Mouse (Mus musculus) CH12.LX (cell line): Measurements from ENCODE around the gene AI464131. TPM values are rescaled to one million over a fixed set of nuclear protein-coding genes. Genes with fewer than 3 reads are reported as not detected.

ENCODE experiments used
- DNase-seq: peaks from one replicate; pipeline ENCODE4 v3.0.0-alpha.2; 2013; ENCODE audit errors: extremely low read depth
- H3K27ac ChIP-seq: 2 replicates; pipeline ENCODE4 v1.5.1; 2012; ENCODE audit warnings: low read depth, mild to moderate bottlenecking, control low read depth, moderate library complexity; ENCODE audit not compliant: insufficient read depth
- H3K27me3 ChIP-seq: replicated peaks from 2 replicates; pipeline ENCODE3; 2012; ENCODE audit warnings: inconsistent platforms
- H3K36me3 ChIP-seq, 2 experiments: replicated peaks in 1 of 2; 2 replicates each; pipeline versions ENCODE3 to v1.6.1; 2012; ENCODE audit warnings: inconsistent platforms in 1 of 2, low read length in 1 of 2, mild to moderate bottlenecking in 1 of 2, mixed read lengths in 1 of 2, moderate library complexity in 1 of 2; ENCODE audit not compliant: control insufficient read depth in 1 of 2, insufficient read depth in 1 of 2
- H3K4me1 ChIP-seq, 2 experiments: 2 replicates each; pipeline ENCODE4 v1.6.1; 2012; ENCODE audit warnings: inconsistent platforms in 1 of 2, moderate library complexity in 1 of 2; ENCODE audit not compliant: insufficient read depth in 2 of 2, control insufficient read depth in 1 of 2
- H3K4me2 ChIP-seq: 2 replicates; pipeline ENCODE4 v1.6.1; 2012; ENCODE audit warnings: low read depth, mild to moderate bottlenecking, control low read depth; ENCODE audit not compliant: poor library complexity, insufficient read depth, severe bottlenecking
- H3K4me3 ChIP-seq, 3 experiments: fragments of 150-350 bp in 1 of 3; sonication (generic) in 1 of 3; replicated peaks in 1 of 3; 2 replicates each; pipeline versions ENCODE3 to v1.5.1; 2011 to 2012; ENCODE audit warnings: low read depth in 2 of 3, low read length in 2 of 3, mild to moderate bottlenecking in 2 of 3, moderate library complexity in 2 of 3, control low read depth in 1 of 3, improper control_type of control experiment in 1 of 3, inconsistent platforms in 1 of 3, mixed read lengths in 1 of 3; ENCODE audit not compliant: poor library complexity in 1 of 3
- H3K79me2 ChIP-seq: replicated peaks from 2 replicates; pipeline ENCODE4 v1.6.1; 2012; ENCODE audit warnings: mild to moderate bottlenecking, moderate library complexity; ENCODE audit not compliant: control insufficient read depth, poor library complexity, insufficient read depth, severe bottlenecking; ENCODE audit errors: extremely low read depth
- H3K9ac ChIP-seq: 2 replicates; pipeline ENCODE4 v1.6.1; 2012; ENCODE audit warnings: low read depth, mild to moderate bottlenecking, control low read depth, moderate library complexity; ENCODE audit not compliant: insufficient read depth
- H3K9me3 ChIP-seq: replicated peaks from 2 replicates; pipeline ENCODE3; 2012; ENCODE audit warnings: low read length, inconsistent platforms, mixed read lengths
- CHD2 ChIP-seq: IDR thresholded peaks from 2 replicates; pipeline ENCODE4 v1.6.1; 2011; ENCODE audit warnings: low read length, improper control_type of control experiment
- E2F4 ChIP-seq: IDR thresholded peaks from 2 replicates; pipeline ENCODE4 v1.6.1; 2011; ENCODE audit warnings: low read depth, low read length, improper control_type of control experiment; ENCODE audit not compliant: insufficient replicate concordance
- EP300 ChIP-seq: IDR thresholded peaks from 2 replicates; pipeline ENCODE4 v1.6.1; 2011; ENCODE audit warnings: low read length, improper control_type of control experiment
- ETS1 ChIP-seq: conservative IDR thresholded peaks from 2 replicates; pipeline ENCODE4 v1.6.1; 2012; ENCODE audit warnings: low read depth, mild to moderate bottlenecking, inconsistent platforms, low read length, improper control_type of control experiment, moderate library complexity
- HCFC1 ChIP-seq: IDR thresholded peaks from 2 replicates; pipeline ENCODE4 v1.6.1; 2012; ENCODE audit warnings: low read depth, mild to moderate bottlenecking, inconsistent platforms, low read length, improper control_type of control experiment
- IRF4 ChIP-seq: IDR thresholded peaks from 2 replicates; pipeline ENCODE4 v1.6.1; 2014; ENCODE audit warnings: low read depth, mild to moderate bottlenecking, inconsistent platforms, low read length, improper control_type of control experiment
- JUN ChIP-seq: IDR thresholded peaks from 2 replicates; pipeline ENCODE4 v1.6.1; 2011; ENCODE audit warnings: low read depth, mild to moderate bottlenecking, low read length, improper control_type of control experiment, moderate library complexity; ENCODE audit not compliant: insufficient read depth
- KAT2A ChIP-seq: IDR thresholded peaks from 2 replicates; pipeline ENCODE4 v1.6.1; 2012; ENCODE audit warnings: low read length, improper control_type of control experiment, inconsistent platforms; ENCODE audit not compliant: insufficient replicate concordance
- MAX ChIP-seq: IDR thresholded peaks from 2 replicates; pipeline ENCODE4 v1.6.1; 2011; ENCODE audit warnings: low read length, improper control_type of control experiment
- MEF2A ChIP-seq: IDR thresholded peaks from 2 replicates; pipeline ENCODE4 v1.6.1; 2014; ENCODE audit warnings: low read depth, mild to moderate bottlenecking, inconsistent platforms, low read length, improper control_type of control experiment, borderline replicate concordance
- MYC ChIP-seq: IDR thresholded peaks from 2 replicates; pipeline ENCODE4 v1.6.1; 2011; ENCODE audit warnings: low read depth, mild to moderate bottlenecking, improper control_type of control experiment, low read length
- NRF1 ChIP-seq: IDR thresholded peaks from 2 replicates; pipeline ENCODE4 v1.6.1; 2014; ENCODE audit warnings: low read depth, mild to moderate bottlenecking, inconsistent platforms, low read length, improper control_type of control experiment, moderate library complexity
- SIN3A ChIP-seq: IDR thresholded peaks from 2 replicates; pipeline ENCODE4 v1.6.1; 2012; ENCODE audit warnings: low read length, improper control_type of control experiment, inconsistent platforms
- SMC3 ChIP-seq: IDR thresholded peaks from 2 replicates; pipeline ENCODE4 v1.6.1; 2011; ENCODE audit warnings: low read depth, low read length, improper control_type of control experiment
- TBP ChIP-seq: conservative IDR thresholded peaks from 2 replicates; pipeline ENCODE4 v1.6.1; 2011; ENCODE audit warnings: low read depth, low read length, improper control_type of control experiment
- USF1 ChIP-seq: IDR thresholded peaks from 2 replicates; pipeline ENCODE4 v1.6.1; 2014; ENCODE audit warnings: low read depth, mild to moderate bottlenecking, inconsistent platforms, low read length, improper control_type of control experiment
- USF2 ChIP-seq: conservative IDR thresholded peaks from 2 replicates; pipeline ENCODE4 v1.6.1; 2011; ENCODE audit warnings: low read depth, low read length, improper control_type of control experiment
- ZC3H11A ChIP-seq: IDR thresholded peaks from 2 replicates; pipeline ENCODE4 v1.6.1; 2012; ENCODE audit warnings: low read depth, mild to moderate bottlenecking, inconsistent platforms, low read length, improper control_type of control experiment
- ZKSCAN1 ChIP-seq: IDR thresholded peaks from 2 replicates; pipeline ENCODE4 v1.6.1; 2012; ENCODE audit warnings: low read depth, inconsistent platforms, low read length, improper control_type of control experiment, borderline replicate concordance
- ZMIZ1 ChIP-seq: IDR thresholded peaks from 2 replicates; pipeline ENCODE4 v1.6.1; 2012; ENCODE audit warnings: low read depth, mild to moderate bottlenecking, inconsistent platforms, low read length, improper control_type of control experiment
- ZNF384 ChIP-seq: IDR thresholded peaks from 2 replicates; pipeline ENCODE4 v1.6.1; 2012; ENCODE audit warnings: low read depth, low read length, improper control_type of control experiment, inconsistent platforms
- dilution Hi-C: fragments of 300-500 bp; cut with MboI; formaldehyde crosslinking; loops from 2 replicates; pipeline ENCODE4 v1.14.3; 2020; ENCODE audit warnings: low sequenced_read_pairs; ENCODE audit not compliant: extremely low pct_unique_long_range_greater_than_20kb, extremely low pct_ligation_motif_present
- in situ Hi-C: fragments of 300-500 bp; cut with MboI; formaldehyde crosslinking; loops from 3 replicates; pipeline ENCODE4 v1.14.3; 2019; ENCODE audit warnings: low sequenced_read_pairs, low pct_ligation_motif_present, low pct_unique_long_range_greater_than_20kb, mixed read lengths
- polyA plus RNA-seq: library from polyadenylated mRNA; unstranded; fragments of >175 nt; gene quantifications from 2 replicates; pipeline ENCODE4 v1.2.1, GENCODE M21; 2012; ENCODE audit warnings: low read depth; ENCODE audit not compliant: insufficient read length
- total RNA-seq, 2 experiments: library from RNA; depleted of rRNA; stranded (reverse); fragments of 300-350 nt in 1 of 2; fragments of >200 nt in 1 of 2; gene quantifications; 2 replicates each; pipeline ENCODE4 v1.2.3; 2012 to 2014

AI464131 gene
- total and polyA plus RNA-seq, 3 experiments: 0.04 to 0.10 TPM; not detected in 1

- Histone ChIP-seq H3K27ac (no peak overlapping the region), H3K4me1 (no peaks in the 10 kb centered on the region), H3K4me3 (no peak overlapping the region), H3K4me2 (no peak overlapping the region), H3K9ac (no peak overlapping the region), H3K79me2 (no peaks in the 10 kb centered on the region)
- in situ Hi-C loops: no loop called here
- DNase-seq: no peak
- dilution Hi-C loops: no loop called here
- TF ChIP-seq ETS1 (no peak), ZKSCAN1 (no peak)
- TF ChIP-seq, all 38 proteins: peak for 0
- no peaks in the 10 kb centered on the region for H3K36me3 ChIP-seq
- H3K27me3 ChIP-seq: peaks cover 72% of the 10 kb centered on the region
- no peaks in the 10 kb centered on the region for H3K9me3 ChIP-seq
Observed at GRCm38 (mm10) chr4:41527996-41528395, 25.1 kb upstream of the AI464131 start.

GRCm38 (mm10) chr4:41527076-41527475 lies 24.2 kb upstream of the AI464131 start:
- no peaks in the 10 kb centered on the region for H3K79me2 ChIP-seq
- H3K36me3 ChIP-seq: no peaks in the 10 kb centered on the region
- in situ Hi-C loops (no loop called here), dilution Hi-C loops (no loop called here)
- H3K27ac ChIP-seq: no peak overlapping the region
- TF ChIP-seq KAT2A (no peak), SMC3 (no peak), EP300 (no peak), USF1 (no peak), MAX (no peak), JUN (no peak), ZMIZ1 (no peak), SIN3A (no peak), USF2 (no peak), NRF1 (no peak), MEF2A (no peak), E2F4 (no peak), CHD2 (no peak), ZC3H11A (no peak), MYC (no peak), IRF4 (no peak), ZNF384 (no peak), TBP (no peak), HCFC1 (no peak)
- peaks cover 69% of the 10 kb centered on the region for H3K27me3 ChIP-seq
- no peaks in the 10 kb centered on the region for H3K9me3 ChIP-seq
- no peak for DNase-seq
- H3K4me2 ChIP-seq: no peak overlapping the region
- no peak overlapping the region for H3K4me3 ChIP-seq
- H3K4me1 ChIP-seq: no peaks in the 10 kb centered on the region
- no peak overlapping the region for H3K9ac ChIP-seq
